Mouse (Mus musculus) adrenal gland, adult 2 months (tissue): ENCODE results near the gene Eif4a2. TPM values are rescaled to one million over a fixed set of nuclear protein-coding genes. Genes with fewer than 3 reads are reported as not detected.
A peak's percentile ranks its signal among the peaks of the same experiment; 100 is the strongest.

Experiments used
- DNase-seq: peaks from one replicate; pipeline ENCODE4 v3.0.0; 2021
- polyA plus RNA-seq: library from polyadenylated mRNA; depleted of rRNA; stranded (reverse); fragments of >200 nt; gene quantifications from 2 replicates; pipeline ENCODE4 v1.2.3, GENCODE M21; 2012
- total RNA-seq, 2 experiments: library from RNA; stranded (reverse); gene quantifications; 2 replicates each; pipeline ENCODE4 v1.2.3; 2021

Gene Eif4a2
- total and polyA plus RNA-seq, 3 experiments: 24.3 to 617 (median 474) TPM

- DNase-seq: no peak
Measured at GRCm38 (mm10) chr16:23103841-23104240, 3.4 kb upstream of the Eif4a2 start.

- no peak for DNase-seq
Measured at GRCm38 (mm10) chr16:23106121-23106520, 1.1 kb upstream of the Eif4a2 start.

- DNase-seq: peak; percentile 90
Measured at GRCm38 (mm10) chr16:23107946-23108759, 909 bp downstream of the Eif4a2 start.

GRCm38 (mm10) chr16:23108943-23109342 lies 1.7 kb downstream of the Eif4a2 start:
- DNase-seq: no peak

- no peak for DNase-seq
Measured at GRCm38 (mm10) chr16:23109350-23110280, 2.4 kb downstream of the Eif4a2 start.

- no peak for DNase-seq
Measured at GRCm38 (mm10) chr16:23112348-23112747, 5.1 kb downstream of the Eif4a2 start.

- DNase-seq: no peak
Measured at GRCm38 (mm10) chr16:23112861-23113435, 5.7 kb downstream of the Eif4a2 start.

GRCm38 (mm10) chr16:23113903-23114302 lies 6.7 kb downstream of the Eif4a2 start:
- no peak for DNase-seq

- DNase-seq: no peak
Measured at GRCm38 (mm10) chr16:23114339-23115171, 7.3 kb downstream of the Eif4a2 start.

- DNase-seq: no peak
Measured at GRCm38 (mm10) chr16:23115486-23115885, 8.2 kb downstream of the Eif4a2 start.

GRCm38 (mm10) chr16:23117173-23117572 lies 9.9 kb downstream of the Eif4a2 start:
- no peak for DNase-seq

- DNase-seq: no peak
Measured at GRCm38 (mm10) chr16:23122446-23122845, 15.2 kb downstream of the Eif4a2 start.

GRCm38 (mm10) chr16:23123104-23123503 lies 15.9 kb downstream of the Eif4a2 start:
- no peak for DNase-seq

GRCm38 (mm10) chr16:23124398-23124797 lies 17.2 kb downstream of the Eif4a2 start:
- DNase-seq: no peak

GRCm38 (mm10) chr16:23127311-23127672 lies 20.0 kb downstream of the Eif4a2 start:
- no peak for DNase-seq

GRCm38 (mm10) chr16:23127673-23128375 lies 20.6 kb downstream of the Eif4a2 start, which contains the start of gene Rfc4:
Rfc4 (minus strand) TSS chr16:23127737.
- peak; percentile 95 for DNase-seq

GRCm38 (mm10) chr16:23130303-23130702 lies 23.1 kb downstream of the Eif4a2 start:
- no peak for DNase-seq

GRCm38 (mm10) chr16:23132336-23132735 lies 25.1 kb downstream of the Eif4a2 start:
- DNase-seq: no peak

GRCm38 (mm10) chr16:23135421-23136149 lies 28.3 kb downstream of the Eif4a2 start:
- no peak for DNase-seq

GRCm38 (mm10) chr16:23136406-23136970 lies 29.2 kb downstream of the Eif4a2 start:
- no peak for DNase-seq
